Mouse (Mus musculus) cortical plate, adult 2 months (tissue): ENCODE results near the gene Abcc5.
A peak's percentile ranks its signal among the peaks of the same experiment; 100 is the strongest.

Source experiments
- CTCF ChIP-seq: fragments of 200-500 bp; IDR thresholded peaks from 2 replicates; pipeline ENCODE4 v1.5.1; 2011; ENCODE audit warnings: mild to moderate bottlenecking, control low read depth, low read length; ENCODE audit not compliant: insufficient read depth; ENCODE audit errors: extremely low read depth
- POLR2A ChIP-seq: fragments of 200-500 bp; IDR thresholded peaks from 2 replicates; pipeline ENCODE4 v1.6.1; 2011; ENCODE audit warnings: mild to moderate bottlenecking, low read length, control low read depth; ENCODE audit not compliant: insufficient read depth; ENCODE audit errors: extremely low read depth

DNA sequence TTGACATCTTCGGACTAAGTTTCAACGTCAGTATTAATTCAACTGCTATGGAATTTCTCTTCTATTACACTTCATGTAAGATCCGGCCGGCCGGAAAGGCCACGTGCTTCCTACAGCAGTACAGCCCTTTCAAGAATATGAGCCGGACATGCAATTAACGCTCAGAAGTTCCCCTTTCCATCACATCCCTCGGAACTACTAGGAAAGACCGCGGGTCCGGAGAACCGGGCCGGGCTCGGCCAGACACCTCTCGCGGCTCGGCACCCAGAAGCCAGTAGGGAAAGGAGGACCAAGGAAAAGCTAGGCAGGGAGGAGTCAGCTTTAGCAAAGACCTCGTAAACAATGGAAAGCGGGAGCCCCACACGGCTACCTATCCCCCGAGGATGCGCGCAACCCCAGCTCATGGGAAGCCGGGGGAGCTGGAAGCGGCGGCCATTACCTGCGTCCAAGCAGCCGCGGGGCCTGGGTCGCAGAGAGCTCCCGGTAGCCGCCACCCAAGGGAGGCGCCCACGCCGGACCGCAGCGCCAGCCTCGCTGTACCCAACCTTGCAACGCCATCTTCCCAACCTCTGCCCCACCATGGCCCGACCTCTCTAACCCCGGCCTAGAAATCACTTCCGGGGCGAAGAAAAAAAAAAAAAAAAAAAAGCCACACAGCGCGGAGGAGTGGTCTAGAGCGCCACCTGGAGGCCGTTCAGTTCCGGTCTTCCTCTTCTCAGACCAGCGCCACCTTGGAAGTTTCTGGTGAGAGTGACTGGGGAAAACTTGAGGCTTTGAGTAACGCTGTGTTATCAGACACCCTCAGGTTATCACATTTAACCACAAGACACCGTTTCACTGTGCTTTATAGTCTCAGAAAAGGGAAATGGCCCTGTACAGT lies 124.2 kb downstream of the Abcc5 start, which contains the start of gene Parl:
- TF ChIP-seq CTCF (peak; percentile 88), POLR2A (peak; percentile 55; the same call in 1 of the 2 replicates)
